Mouse (Mus musculus) gastrocnemius, postnatal 36 days (tissue): ENCODE data around the gene Cd209b. TPM values are rescaled to one million over a fixed set of nuclear protein-coding genes. Genes with fewer than 3 reads are reported as not detected.

ENCODE experiments used
- DNase-seq, 2 experiments: peaks; one replicate each; pipeline ENCODE4 v3.0.0; 2022
- intact Hi-C: fragments of 180-260 bp; cut with DNase I; formaldehyde crosslinking; loops from one replicate; pipeline ENCODE4 v1.15.1; 2025
- long read RNA-seq, 2 experiments: library from polyadenylated mRNA; stranded (forward); transcript quantifications; one replicate each; pipeline ENCODE4 v2.0.0; 2021
- total RNA-seq, 2 experiments: library from RNA; stranded (reverse); gene quantifications; 2 replicates each; pipeline ENCODE4 v1.2.3; 2021

The Cd209b gene
- under 1 TPM; 0.94 to 0.99 TPM for total RNA-seq
- long read RNA-seq, experiment 1 = 0 reads
- long read RNA-seq, experiment 2 = 0 reads

DNA sequence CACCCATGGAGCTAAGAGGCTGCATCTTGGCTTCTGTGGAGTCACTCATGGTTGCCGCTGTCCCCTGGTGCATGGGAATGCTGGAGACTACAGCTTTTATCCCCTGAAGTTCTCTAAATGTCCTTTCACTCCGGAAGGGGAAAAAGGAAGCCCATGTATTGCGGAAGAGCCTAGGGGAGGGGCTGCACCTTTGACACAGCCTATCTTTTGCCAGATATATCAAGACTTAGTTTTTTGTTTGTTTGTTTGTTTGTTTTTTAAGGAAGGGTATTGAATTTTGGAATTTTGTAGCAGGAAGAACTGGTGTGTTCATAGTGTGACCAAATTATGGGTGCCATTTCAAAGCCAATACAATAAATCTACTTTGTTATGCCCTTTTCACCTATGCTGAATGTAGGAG lies at the start of gene Cd209b:
Gene Cd209b (minus strand): TSS at position 101 of the 400 bp plus-strand sequence.
- no peak for DNase-seq

DNA sequence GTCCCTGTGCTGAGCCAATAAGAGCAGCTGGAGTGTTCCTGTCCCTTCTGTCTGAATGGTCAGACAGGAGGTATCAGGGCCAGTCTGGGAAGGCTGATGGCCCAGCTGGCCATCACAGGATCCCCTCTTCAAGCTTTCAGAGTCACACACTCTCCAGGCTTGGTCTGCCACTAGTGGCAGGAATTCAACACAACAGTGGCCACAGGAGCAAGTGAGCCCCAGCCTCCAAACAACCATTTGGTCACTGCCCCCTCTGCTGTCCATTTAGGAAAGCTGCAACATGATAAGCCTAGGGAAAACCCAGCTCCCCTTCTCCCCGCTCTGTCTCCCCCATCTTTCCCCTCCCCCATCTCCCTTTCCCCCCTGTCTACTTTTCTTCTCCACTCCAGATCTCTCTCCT lies 29.4 kb upstream of the Cd209b start:
- no peak for DNase-seq
- intact Hi-C loops = loop anchor here (10.0 kb wide), 1 partner anchor 241 kb away; no protein-coding TSS in a partner anchor

More for the DNA sequence above, at the start of gene Cd209b:
- intact Hi-C loops = no loop called here

DNA sequence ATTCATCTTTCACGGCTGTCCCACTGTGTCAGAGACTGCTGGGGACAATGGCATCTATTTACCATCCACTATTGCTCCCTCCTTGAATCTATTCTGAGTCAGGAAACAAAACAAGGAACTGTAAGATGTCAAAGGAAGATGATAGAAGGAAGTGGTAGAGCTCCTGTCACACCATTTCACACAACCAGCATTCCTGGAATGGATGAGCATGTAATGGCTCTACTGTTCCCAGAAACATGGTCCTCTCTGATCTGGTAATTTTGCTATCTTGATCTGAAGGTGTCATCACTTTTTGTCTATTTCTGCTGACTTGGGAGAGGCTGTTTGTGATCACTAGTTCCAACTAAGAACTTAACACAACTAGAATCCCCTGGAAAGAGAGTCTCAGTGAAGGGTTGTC lies 28.0 kb upstream of the Cd209b start, which contains the start of gene Cd209c:
Gene Cd209c (minus strand): TSS at position 101 of the 400 bp plus-strand sequence.
- no peak for DNase-seq
- intact Hi-C loops = loop anchor here (10.0 kb wide), 1 partner anchor 240 kb away; no protein-coding TSS in a partner anchor

GRCm38 (mm10) chr8:3940023-3940422 lies 13.4 kb upstream of the Cd209b start:
- DNase-seq = no peak
- intact Hi-C loops = no loop called here

DNA sequence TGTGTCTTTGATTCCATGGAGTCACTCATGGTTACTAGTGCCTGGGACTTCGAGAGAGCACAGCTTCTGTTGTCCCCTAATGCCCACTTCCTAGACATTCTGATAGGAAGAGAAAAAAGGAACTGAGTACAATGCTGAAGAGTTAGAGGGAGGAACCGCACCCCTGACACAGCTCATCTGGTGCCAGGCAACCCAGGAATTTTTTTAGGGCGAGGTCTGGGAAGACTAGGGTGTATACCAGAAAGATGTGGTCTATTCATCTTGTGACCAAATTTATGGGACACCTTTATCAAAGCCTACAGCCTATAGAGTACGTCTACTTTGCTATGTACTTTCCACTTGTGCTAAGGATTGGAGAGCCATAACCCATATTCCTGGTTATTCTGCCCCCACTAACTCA lies 48.2 kb downstream of the Cd209b start, which contains the start of gene Cd209d:
Gene Cd209d (minus strand): TSS at position 101 of the 400 bp plus-strand sequence.
- no peak for DNase-seq
- intact Hi-C loops = no loop called here

DNA sequence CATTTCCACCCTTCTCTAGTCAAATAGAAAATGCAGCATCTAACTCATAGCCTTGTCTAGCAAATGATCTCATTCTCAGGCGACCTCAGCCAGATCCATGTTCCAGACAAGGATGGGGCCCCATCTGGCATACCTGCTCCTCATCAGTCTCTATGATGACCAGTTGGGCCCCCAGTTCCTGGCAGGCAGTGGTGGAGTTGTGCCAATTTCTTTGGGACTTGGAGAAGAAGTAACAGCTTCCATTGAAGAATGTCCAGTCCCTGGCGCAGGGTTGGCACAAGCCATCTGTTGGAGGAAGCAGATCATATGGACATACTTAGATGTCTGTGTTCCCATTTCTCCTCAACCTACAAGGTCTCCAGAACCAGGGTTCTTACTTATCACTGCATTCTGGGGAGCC lies 50.5 kb downstream of the Cd209b start:
- DNase-seq = no peak
- intact Hi-C loops = no loop called here

Other genes with a start within 250 kb of the Cd209b start
- not detected for gene Fcer2a, start 232.7 kb downstream of the Cd209b start, total RNA-seq
- not detected for gene Clec4g, start 206.2 kb downstream of the Cd209b start, total RNA-seq
- under 1 TPM; 0.22 to 0.31 TPM for gene Cd209a, start 177.9 kb downstream of the Cd209b start, total RNA-seq
- gene Cd209e, start 72.5 kb downstream of the Cd209b start, total RNA-seq = not detected
- gene Cd209d, start 48.3 kb downstream of the Cd209b start, total RNA-seq = under 1 TPM; 0.47 to 0.59 TPM
- under 1 TPM in 1 of 2 experiments, not detected in 1; 0.35 TPM for gene Cd209c, start 27.9 kb upstream of the Cd209b start, total RNA-seq
- gene Cd209f, start 179.0 kb upstream of the Cd209b start, total RNA-seq = under 1 TPM; 0.48 to 0.49 TPM
- under 1 TPM in 1 of 2 experiments, not detected in 1; 0.33 TPM for gene Cd209g, start 207.3 kb upstream of the Cd209b start, total RNA-seq
- 10 to 100 TPM; 12.1 to 12.3 TPM for gene Evi5l, start 239.7 kb upstream of the Cd209b start, total RNA-seq